Mouse (Mus musculus): ENCODE results near the gene Sap25. TPM values are rescaled to one million over a fixed set of nuclear protein-coding genes. Genes with fewer than 3 reads are reported as not detected.
"Not testable (repeated sequence)": the region's sequence is repeated elsewhere in the genome, so short reads cannot be mapped to it uniquely, and the experiment has no call there.

Sap25 gene
- 1 to 10 TPM; 2.3 to 4.7 TPM for total RNA-seq (2021)

- intact Hi-C loops (cut with DNase I): no loop called here
- DNase-seq (ENCODE audit: low spot score in 2 of 2): no peak
Measured at GRCm38 (mm10) chr5:137641054-137641453, at the start of gene Sap25. Gene Sap25 (plus strand): TSS chr5:137641334.

GRCm38 (mm10) chr5:137595921-137596320 is 45.2 kb upstream of the Sap25 start:
- DNase-seq (ENCODE audit: low spot score in 2 of 2): no peak
- intact Hi-C loops (cut with DNase I): no loop called here

DNA sequence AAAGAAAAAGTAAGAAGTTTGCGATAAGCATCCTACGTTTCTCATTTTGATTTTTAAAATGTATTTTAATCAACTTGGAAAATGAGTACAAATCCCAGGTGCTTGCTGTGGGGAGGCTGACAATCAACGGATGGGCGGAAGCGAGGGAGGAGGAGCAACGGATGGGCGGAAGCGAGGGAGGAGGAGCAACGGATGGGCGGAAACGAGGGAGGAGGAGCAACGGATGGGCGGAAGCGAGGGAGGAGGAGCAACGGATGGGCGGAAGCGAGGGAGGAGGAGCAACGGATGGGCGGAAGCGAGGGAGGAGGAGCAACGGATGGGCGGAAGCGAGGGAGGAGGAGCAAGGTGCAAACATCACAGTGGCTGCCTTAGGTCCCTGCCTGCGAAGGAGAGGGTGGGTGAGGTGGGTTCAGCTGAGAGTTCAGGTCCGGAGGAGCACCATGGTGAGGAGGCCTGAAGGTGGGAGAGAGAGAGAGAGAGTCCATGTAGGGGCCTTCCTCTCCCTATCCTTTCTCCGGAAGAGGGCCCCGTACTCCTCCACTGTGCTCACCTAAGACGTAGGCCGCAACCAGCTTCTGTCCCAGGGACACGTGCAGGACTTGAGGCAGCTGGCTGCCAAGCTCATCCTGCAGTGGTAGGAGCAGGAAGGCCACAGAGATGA is 44.4 kb upstream of the Sap25 start:
- DNase-seq (ENCODE audit: low spot score in 2 of 2): no peak
- intact Hi-C loops (cut with DNase I): no loop called here

DNA sequence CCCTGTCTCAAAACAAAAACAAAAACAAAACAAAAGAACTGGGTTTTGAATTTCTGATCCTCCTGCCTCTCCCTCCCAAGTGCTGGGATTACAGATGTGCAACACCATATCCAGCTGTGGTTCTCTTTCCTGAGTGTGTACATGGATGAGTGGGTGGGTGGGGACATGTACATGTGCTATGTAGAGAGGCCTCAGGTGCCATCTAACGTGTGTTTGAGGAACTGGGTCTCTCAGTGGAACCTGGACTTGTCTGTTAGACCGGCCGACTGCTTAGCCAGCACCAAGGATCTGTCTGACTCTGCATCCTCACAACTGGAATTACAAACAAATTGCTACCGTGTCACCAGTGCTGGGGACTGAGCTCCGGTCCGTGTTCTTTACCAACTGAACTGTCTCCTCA is 43.5 kb upstream of the Sap25 start:
- no peak for DNase-seq (ENCODE audit: low spot score in 2 of 2)
- intact Hi-C loops (cut with DNase I): no loop called here

DNA sequence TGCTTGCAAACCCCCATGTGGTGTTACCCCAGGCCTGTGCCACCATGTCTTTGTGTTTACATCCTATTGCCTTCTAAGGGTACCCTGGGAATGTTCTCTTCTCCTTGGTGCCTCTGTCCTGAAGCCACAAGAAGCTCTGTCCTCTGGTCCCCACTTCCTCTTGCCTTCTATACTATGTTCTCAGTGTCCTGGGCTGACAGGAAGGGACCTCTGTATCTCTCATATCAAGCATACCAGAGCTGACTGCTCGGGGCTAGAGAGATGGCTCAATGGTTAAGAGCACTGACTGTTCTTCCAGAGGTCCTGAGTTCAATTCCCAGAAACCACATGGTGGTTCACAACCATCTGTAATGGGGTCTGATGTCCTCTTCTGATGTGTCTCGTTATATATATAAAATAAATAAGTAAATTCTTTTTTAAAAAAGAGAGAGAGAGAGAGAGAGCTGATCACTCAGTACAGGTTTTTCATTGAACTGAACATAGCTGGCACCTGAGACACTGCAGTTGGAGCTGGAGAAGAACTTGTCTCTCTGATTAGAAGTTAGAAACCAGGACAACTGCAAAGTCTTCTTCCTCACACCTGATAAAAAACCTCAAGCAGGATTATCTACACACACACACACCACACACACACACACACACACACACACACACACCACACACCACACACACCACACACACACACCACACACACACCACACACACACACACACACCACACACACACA is 42.9 kb upstream of the Sap25 start:
- no peak for DNase-seq (ENCODE audit: low spot score in 2 of 2)
- intact Hi-C loops (cut with DNase I): no loop called here

- DNase-seq (ENCODE audit: low spot score in 2 of 2): no peak
- intact Hi-C loops (cut with DNase I): no loop called here
Measured at GRCm38 (mm10) chr5:137599600-137599999, 41.5 kb upstream of the Sap25 start.

- intact Hi-C loops (cut with DNase I): loop anchor here (2.0 kb wide), 2 partner anchors 29 to 67 kb away; partner anchors contain the start of genes Epo, Fbxo24, Gm20605 and Gnb2
- no peak for DNase-seq (ENCODE audit: low spot score in 2 of 2)
Measured at GRCm38 (mm10) chr5:137600281-137600618, 40.9 kb upstream of the Sap25 start.

- DNase-seq (ENCODE audit: low spot score in 2 of 2): peak; percentile 95 to 98
- intact Hi-C loops (cut with DNase I): loop anchor here (2.0 kb wide), 2 partner anchors 28 to 68 kb away; partner anchors contain the start of genes Epo, Fbxo24, Gm20605 and Gnb2
Measured at GRCm38 (mm10) chr5:137600619-137601364, 40.3 kb upstream of the Sap25 start, which contains the start of gene Mospd3. Gene Mospd3 (minus strand): TSS chr5:137601058.

- intact Hi-C loops (cut with DNase I): loop anchor here (2.0 kb wide), 2 partner anchors 27 to 69 kb away; partner anchors contain the start of genes Epo, Fbxo24, Gm20605 and Gnb2
- DNase-seq (ENCODE audit: low spot score in 2 of 2): no peak
Measured at GRCm38 (mm10) chr5:137601365-137601729, 39.8 kb upstream of the Sap25 start.

DNA sequence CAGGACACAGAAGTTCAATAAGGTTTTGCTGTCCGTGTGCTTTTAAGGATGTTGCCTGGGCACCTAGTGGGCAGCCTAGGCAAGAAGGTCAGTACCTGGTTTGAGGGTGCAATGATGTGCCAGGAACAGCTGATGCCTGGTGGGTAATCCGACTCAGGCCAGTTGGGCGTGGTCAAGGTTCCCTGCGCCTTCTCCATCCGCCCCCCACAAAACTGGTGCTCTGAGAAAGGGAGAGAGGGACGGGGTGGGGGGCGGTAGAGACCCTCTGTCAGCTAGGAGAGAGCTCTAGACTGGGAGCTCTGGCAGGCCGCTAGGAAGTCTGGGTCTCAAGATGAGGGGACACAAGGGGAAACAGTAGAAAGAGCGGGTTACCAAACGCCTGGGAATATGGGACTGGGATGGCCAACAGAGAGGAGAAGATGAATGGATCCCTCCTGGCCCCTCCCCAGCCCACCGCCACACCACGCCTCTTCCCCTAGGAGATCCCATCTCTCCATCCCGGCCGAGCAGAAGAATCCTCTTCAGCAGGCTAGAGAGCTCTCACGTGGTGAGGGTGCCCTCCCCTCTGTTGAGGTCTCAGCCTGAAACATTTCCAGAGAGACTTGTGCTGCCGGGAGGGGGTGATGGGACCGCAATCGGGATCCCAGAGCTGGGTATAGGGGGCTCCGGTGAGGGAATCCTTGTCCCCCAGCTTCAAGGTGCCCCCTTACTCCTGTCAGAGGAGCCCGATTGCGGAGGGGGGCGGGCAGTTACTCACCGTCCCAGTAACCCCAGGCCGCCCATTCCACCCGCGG is 33.1 kb upstream of the Sap25 start:
- DNase-seq (ENCODE audit: low spot score in 2 of 2): no peak
- intact Hi-C loops (cut with DNase I): no loop called here

- DNase-seq (ENCODE audit: low spot score in 2 of 2): no peak
- intact Hi-C loops (cut with DNase I): no loop called here
Measured at GRCm38 (mm10) chr5:137608654-137609190, 32.4 kb upstream of the Sap25 start.

DNA sequence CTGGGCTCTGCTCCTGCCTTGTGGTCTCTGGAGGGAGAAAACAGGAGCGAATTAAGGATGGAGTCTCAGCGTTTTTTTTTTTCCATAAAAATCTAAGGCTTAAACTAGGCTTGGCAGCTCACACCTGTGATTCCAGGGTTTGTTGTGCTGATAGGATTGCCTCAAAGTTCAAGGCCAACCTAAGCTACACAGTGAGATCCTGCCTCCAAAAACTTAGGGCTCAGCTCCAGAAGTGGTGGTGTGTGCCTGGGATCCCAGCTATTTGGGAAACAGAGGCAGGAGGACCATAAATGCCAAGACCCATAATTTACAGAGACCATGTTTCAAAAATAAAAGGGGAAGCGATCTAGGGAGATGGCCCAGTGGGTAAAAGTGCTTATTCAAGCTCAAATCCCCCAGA is 31.8 kb upstream of the Sap25 start:
- intact Hi-C loops (cut with DNase I): no loop called here

GRCm38 (mm10) chr5:137610056-137610455 is 31.1 kb upstream of the Sap25 start:
- no peak for DNase-seq (ENCODE audit: low spot score in 2 of 2)
- intact Hi-C loops (cut with DNase I): no loop called here

More for the DNA sequence above, 31.8 kb upstream of the Sap25 start:
- no peak for DNase-seq (ENCODE audit: low spot score in 2 of 2)

DNA sequence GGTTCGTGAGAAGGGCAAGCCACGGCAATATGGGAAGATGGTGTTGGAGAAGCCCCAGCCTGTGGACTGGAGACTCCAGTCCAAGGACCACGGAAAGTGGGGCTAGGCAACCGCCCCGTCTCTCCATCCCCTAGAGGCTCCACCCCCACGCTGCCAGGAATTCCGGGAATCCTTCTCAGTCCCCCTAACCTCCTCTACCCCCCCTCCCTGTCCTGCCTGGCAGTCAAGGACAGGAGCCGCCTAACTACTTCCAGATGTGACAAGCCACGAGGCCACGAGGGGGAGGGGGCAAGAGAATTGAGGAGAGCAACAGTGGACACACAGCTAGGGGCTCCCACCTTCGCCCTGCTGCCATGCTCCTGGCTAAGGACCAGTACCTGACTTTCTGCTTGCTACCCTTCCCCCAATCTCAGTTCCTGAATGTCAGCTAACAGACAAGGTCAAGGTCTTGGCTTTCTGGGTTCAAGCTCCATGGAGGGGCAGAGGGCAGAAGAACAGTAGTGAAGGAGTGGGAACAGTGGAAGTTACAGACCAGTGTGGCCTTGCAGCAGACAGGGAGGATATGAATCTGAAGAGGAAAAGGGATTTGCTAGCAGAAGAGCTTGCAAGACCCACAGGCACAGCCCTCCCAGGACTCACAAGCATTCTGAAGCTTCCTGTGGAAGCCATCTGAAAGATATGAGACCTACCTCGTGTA is 30.4 kb upstream of the Sap25 start:
- no peak for DNase-seq (ENCODE audit: low spot score in 2 of 2)

GRCm38 (mm10) chr5:137611245-137611602 is 29.9 kb upstream of the Sap25 start:
- intact Hi-C loops (cut with DNase I): no loop called here

More for the DNA sequence above, 30.4 kb upstream of the Sap25 start:
- intact Hi-C loops (cut with DNase I): no loop called here

DNA sequence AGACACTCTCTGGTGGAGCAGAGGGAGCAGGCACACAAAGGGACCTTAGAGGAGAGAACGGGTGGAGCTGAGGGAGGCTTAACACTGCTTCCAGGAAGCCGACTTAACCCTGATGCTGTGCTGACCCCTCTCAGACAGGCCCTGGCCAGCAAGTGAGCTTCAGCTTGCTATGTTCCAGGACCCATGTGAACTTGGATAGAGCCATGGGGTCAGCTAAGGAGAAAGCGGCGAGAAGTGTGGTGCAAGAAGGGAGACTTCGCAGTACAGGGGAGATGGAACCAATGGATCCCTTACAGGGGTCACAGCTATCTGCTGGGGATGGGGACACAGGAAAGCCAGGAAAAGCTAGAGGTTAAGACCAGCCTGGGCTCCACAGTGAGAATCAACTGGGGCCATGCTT is 28.1 kb upstream of the Sap25 start:
- intact Hi-C loops (cut with DNase I): no loop called here
- no peak for DNase-seq (ENCODE audit: low spot score in 2 of 2)

More at GRCm38 (mm10) chr5:137611245-137611602, 29.9 kb upstream of the Sap25 start:
- no peak for DNase-seq (ENCODE audit: low spot score in 2 of 2)

DNA sequence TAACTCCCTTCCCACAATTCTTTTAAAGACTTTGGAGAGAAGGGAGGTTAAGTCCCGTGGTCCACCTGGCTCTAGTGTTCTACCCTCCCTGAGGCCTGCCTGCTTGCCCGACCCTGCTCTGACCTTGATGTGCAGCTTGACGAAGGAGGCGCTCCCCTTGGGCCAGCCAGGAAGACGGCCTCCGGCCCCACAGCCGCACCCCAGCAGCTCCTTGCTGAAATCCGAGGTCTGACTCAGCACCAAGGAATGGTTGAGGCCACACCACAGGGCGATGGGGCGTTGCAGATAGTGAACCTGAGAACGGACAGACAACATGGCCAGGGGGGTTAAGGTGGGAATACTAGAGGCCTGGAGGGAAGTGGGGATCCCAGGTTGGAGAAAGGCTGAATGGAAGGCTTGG is 27.6 kb upstream of the Sap25 start, which contains the start of gene Pcolce:
Pcolce (minus strand) TSS at position 235 of the 400 bp plus-strand sequence.
- no peak for DNase-seq (ENCODE audit: low spot score in 2 of 2)
- intact Hi-C loops (cut with DNase I): no loop called here

- intact Hi-C loops (cut with DNase I): not testable (repeated sequence)
Measured at GRCm38 (mm10) chr5:137614921-137615320, 26.2 kb upstream of the Sap25 start.

DNA sequence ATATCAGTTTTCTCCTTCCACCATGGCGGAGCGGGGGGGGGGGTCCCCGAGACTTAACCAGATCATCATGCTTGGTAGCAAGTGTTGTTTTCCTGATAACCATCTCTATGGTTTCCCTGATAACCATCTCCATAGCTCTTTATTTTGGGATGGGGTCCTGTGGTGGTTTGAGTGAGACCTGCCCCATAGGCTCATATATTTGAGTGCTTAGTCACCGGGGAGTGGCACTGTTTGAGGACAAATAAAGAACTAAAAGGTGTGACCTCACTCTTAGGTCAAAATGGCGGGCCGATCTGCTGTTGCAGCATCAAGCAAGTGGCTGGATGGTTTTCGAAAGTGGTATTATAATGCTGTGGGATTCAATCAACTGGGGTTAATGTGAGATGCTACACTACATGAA is 25.8 kb upstream of the Sap25 start:
- intact Hi-C loops (cut with DNase I): no loop called here
- DNase-seq (ENCODE audit: low spot score in 2 of 2): no peak

More at GRCm38 (mm10) chr5:137614921-137615320, 26.2 kb upstream of the Sap25 start:
- not testable (repeated sequence) for DNase-seq (ENCODE audit: low spot score in 2 of 2)
